Mouse (Mus musculus): ENCODE data around the gene Gm20388. TPM values are rescaled to one million over a fixed set of nuclear protein-coding genes. Genes with fewer than 3 reads are reported as not detected.
"Not testable (repeated sequence)": the region's sequence is repeated elsewhere in the genome, so short reads cannot be mapped to it uniquely, and the experiment has no call there.

Gene Gm20388
- total RNA-seq, 2 experiments from 2014 or later, result 4.0 TPM; not detected in 1

GRCm38 (mm10) chr8:123564221-123564620, 3653.6 kb downstream of the Gm20388 start:
- DNase-seq, result not testable (repeated sequence)

GRCm38 (mm10) chr8:123575386-123575785, 3664.7 kb downstream of the Gm20388 start:
- DNase-seq, result peak; percentile 1 to 24

DNA sequence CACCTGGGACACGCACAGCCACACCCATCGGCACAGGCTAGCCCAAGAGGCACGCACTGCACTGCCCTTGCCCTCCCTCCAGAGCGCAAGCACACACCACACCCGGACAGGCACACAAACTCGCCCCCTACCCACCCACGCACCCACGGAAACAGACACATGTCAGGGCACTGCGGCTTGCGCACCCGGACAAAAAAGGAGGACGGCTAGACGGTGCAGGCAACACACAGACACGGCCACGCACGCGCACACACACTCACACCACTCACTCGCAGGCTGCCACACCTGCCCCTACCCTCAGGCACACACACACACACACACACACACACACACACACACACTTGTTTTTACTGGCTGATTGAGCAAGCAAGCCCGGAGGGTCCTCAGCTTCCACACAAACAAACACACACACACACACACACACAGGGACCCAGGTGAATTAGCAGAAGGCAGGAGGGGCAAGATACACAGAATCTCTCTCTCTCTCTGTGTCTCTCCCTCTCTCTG, 3690.1 kb downstream of the Gm20388 start:
- DNase-seq, result peak; percentile 1 to 10

GRCm38 (mm10) chr8:123601457-123601856, 3690.8 kb downstream of the Gm20388 start:
- not testable (repeated sequence) for DNase-seq

DNA sequence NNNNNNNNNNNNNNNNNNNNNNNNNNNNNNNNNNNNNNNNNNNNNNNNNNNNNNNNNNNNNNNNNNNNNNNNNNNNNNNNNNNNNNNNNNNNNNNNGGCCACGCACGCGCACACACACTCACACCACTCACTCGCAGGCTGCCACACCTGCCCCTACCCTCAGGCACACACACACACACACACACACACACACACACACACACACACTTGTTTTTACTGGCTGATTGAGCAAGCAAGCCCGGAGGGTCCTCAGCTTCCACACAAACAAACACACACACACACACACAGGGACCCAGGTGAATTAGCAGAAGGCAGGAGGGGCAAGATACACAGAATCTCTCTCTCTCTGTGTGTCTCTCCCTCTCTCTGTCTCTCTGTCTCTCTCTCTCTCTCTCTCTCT, 3702.0 kb downstream of the Gm20388 start:
- DNase-seq, result peak; percentile 0 to 6

DNA sequence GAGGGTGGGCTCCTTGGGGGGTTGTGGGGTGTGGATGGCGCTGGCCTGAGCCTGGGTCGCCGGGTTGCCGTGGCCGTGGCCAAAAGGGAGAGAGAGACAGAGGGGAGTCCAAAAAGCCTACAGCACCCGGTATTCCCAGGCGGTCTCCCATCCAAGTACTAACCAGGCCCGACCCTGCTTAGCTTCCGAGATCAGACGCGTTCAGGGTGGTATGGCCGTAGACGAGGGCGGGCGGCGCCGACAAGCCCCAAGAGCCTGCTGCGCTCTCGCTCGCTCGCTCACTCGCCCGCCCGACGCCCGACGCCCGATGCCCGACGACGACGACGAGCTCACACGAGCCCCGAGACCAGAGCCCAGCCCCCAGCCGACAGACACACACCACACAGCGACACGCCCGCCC, 3712.9 kb downstream of the Gm20388 start:
- DNase-seq, result not testable (repeated sequence)

DNA sequence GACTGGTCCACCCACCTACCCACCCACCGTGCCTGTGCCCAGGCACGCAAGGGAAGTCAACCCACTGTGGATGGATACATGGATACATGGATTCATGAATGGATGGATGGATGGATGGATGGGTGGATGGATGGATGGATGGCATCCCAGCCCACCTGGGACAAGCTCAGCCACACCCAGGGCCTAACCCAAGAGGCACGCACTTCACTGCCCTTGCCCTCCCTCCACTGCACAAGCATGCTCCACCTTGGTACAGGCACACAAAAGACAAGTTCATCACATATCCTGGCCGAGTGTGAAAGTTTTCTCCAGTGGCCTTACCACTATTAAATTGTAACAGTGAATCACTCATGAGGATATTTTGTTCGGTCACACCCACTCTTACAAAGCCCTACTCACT, 3713.6 kb downstream of the Gm20388 start:
- DNase-seq, result no peak

GRCm38 (mm10) chr8:123624702-123625101, 3714.1 kb downstream of the Gm20388 start:
- DNase-seq, result no peak

GRCm38 (mm10) chr8:123625717-123626116, 3715.1 kb downstream of the Gm20388 start:
- DNase-seq, result no peak

DNA sequence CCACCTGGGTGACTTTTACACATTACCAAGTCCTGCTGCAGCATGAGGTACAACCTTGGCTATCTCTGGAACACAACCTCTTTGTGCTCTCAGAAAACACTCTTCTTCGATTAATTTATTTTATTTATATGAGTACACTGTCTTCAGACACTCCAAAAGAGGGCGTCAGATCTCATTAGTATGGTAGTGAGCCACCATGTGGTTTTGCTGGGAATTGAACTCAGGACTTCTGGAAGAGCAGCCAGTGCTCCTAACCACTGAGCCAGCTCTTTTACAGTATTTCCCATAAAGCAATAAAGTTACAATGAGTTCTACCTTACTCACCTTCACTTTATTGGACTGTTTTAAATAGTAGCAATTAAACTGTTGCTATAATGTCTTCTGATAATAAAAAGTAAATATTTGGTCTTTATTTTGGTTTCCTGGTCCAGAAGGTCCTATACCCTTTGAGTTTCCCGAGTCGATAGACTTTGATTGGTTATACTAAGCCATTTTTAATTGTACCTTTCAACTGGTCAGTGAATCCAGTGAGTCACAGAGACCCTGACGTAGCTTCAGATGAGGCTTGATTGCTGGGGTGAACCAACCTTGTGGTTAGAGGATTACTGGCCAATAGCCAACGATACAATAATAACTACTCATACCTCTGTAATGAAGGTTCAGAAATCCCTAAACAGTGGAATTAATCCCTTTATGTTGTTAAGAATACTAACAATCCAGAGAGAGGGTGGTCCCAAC, 3716.9 kb downstream of the Gm20388 start:
- no peak for DNase-seq

DNA sequence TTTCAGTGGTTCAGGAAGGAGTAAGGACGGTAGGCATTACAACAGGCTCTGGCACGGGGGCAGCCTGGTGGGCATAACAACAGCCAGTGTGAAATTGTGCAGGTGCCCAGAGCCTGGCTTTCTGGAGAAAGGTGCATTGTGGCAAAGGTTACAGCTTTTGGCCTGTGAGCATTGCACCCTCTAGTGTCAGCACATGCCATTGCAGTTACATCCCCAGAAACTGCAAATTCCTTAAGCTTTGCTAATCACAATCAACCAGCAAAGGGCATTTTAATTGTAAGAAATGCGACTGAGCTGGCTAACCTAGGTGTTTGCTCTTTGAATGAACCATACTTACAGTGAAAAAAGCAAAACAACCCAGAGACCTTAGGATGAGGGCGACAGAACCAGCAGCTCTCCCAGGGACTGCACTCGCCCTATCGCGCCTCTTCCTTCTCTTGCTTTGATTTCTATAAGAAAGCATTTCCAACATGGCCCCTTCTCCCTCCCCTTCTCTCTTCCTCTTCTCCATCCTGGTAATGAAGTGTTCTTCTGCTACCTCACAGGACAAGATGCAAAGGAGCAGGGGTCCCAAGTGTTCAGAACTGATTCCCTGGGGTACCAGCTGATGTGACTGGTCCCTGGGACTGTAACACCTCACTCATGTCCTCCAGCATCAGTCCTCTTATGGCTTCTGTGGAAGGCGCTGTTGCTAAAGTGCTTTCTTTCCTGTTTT, 3717.8 kb downstream of the Gm20388 start:
- peak; percentile 51 to 81 for DNase-seq

DNA sequence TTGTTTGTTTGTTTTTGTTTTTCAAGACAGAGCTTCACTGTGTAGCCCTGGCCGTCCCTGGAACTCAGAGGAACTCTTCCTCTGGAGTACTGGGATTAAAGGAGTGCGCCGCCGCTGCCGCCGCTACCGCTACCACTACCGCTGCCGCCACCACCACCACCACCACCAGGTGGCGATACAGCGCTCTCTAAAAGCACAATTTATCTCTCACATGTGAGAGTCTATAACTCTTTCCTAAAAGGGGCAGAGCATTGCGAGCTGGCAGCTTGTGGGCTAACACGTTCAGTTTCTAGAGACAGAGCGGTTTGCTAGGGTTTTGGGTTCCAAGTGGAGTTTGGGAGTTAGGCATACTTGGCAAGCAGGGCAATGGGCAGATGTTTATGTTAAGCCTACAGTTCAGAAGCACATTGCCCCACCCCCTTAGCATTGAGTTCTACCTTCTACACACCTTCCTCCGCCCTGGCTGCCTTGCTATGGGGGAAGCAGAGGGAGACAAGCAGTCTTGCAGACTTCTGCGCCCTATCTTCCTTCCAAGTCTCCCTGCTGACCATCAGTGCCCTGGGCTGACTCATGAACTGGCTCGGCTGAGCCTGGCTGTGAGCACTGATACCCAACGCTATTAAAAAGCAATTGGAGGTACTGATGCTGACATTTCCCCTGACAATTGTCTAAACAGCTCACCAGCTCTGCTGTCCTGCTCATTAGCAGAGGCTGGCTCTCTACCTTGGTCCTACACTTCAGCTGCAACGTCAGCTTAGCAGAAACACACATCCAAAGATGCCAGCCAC, 3718.5 kb downstream of the Gm20388 start:
- DNase-seq, result peak; percentile 67 to 88

DNA sequence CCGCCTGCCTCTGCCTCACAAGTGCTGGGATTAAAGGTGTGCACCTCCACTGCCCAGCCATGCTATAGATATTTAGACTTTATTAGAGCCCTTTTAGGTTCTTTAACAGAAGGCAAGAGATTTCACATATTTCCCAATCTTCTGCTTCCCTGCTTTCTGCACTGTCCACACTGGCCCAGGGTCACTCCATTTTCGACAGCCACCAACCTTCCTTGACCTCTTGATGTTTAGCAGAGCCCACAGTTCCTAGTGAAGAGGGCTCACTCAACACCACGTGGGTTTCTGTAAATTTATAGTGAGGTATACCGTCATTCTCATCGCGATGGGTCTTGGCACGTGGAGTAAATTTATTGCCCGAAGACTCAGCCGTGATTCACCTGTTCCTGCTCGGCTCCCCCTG, 3719.4 kb downstream of the Gm20388 start:
- no peak for DNase-seq

DNA sequence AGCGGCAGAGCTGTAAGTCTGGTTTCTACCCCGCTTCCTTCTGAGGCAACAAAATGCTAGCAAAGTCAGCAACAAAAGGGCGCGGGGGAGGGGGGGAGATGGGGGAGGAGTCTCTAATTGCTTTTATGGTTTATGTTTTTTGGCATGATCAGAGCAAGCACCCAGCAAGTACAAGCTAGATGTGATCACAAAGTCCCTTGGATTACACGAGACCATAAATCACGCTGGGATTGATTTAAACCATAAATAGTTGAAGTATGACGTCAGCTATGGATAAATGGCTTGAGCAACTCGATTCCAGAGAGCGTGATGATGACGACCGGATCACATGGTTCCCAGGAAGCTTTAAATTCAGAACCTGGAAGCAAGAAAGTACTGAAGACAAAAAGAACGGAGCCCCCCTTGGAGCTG, 3720.2 kb downstream of the Gm20388 start:
- no peak for DNase-seq

DNA sequence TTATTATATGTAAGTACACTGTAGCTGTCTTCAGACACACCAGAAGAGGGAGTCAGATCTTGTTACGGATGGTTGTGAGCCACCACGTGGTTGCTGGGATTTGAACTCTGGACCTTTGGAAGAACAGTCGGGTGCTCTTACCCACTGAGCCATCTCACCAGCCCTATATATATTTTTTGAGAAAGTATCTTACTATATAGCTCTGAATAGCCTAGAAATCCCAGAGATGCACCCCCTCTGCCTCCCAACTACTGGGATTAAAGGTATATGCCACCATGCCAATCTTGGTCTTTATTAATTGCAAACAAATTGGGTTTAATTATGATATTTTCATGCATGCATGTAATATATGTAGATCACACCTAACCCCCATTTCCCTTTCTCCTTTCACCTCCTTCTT, 3721.1 kb downstream of the Gm20388 start:
- DNase-seq, result not testable (repeated sequence)

- DNase-seq, result no peak
Measured at GRCm38 (mm10) chr8:123632257-123632656, 3721.6 kb downstream of the Gm20388 start.

- DNase-seq, result no peak
Measured at GRCm38 (mm10) chr8:123633801-123634200, 3723.2 kb downstream of the Gm20388 start.

- DNase-seq, result no peak
Measured at GRCm38 (mm10) chr8:123634395-123635131, 3723.9 kb downstream of the Gm20388 start.

GRCm38 (mm10) chr8:123635671-123636070, 3725.0 kb downstream of the Gm20388 start:
- no peak for DNase-seq

GRCm38 (mm10) chr8:123643330-123644051, 3732.8 kb downstream of the Gm20388 start:
- peak; percentile 59 to 85 for DNase-seq

- no peak for DNase-seq
Measured at GRCm38 (mm10) chr8:123645229-123645628, 3734.6 kb downstream of the Gm20388 start.
